Mouse (Mus musculus): ENCODE data around the gene 1700013F07Rik. TPM values are rescaled to one million over a fixed set of nuclear protein-coding genes. Genes with fewer than 3 reads are reported as not detected.
A peak's percentile ranks its signal among the peaks of the same experiment; 100 is the strongest.
"Not testable (repeated sequence)": the region's sequence is repeated elsewhere in the genome, so short reads cannot be mapped to it uniquely, and the experiment has no call there.

The 1700013F07Rik gene
- 1 to 10 TPM; 2.2 to 3.5 (median 2.7) TPM for total RNA-seq (2022)

DNA sequence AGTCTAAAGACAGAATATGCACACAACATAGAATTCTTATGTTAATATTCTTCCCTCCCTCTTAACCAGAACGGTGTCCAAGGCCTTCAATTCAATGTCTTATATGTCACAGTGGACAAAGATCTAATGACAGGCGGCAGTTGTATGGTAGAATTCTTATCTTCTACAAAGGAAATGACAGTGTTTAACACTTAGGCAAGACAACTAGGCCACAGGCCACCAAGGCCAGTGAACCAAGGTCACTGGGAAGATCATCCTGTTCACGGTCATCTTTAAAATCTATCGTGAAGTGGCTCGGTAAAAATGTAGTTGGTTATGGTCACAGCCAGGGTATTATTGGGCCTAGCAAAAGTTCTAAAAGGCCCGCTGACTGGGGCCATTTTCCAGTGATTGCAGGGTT, at the start of gene 1700013F07Rik:
1700013F07Rik (plus strand) TSS at position 200 of the 400 bp plus-strand sequence.
- DNase-seq (ENCODE audit: low spot score in 2 of 2) = no peak

DNA sequence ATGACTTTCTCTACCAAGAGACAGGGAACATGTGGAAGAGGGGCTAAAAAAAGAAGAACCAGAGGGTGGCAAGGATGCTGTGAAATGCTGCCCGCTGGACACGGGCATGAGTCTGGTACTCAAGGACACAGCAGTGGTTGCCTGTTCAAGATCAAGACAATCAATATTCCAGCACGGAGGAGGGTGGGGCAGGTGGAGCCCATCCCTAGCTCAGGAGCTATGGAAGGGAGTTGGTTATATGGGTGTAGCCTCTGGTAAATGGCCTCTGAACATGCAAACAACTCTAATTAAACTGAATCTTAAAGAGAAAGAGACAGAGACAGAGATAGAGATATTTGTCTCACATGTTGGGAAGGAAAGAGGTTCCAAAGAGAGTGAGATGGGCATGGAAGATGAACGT, 49.2 kb upstream of the 1700013F07Rik start:
- DNase-seq (ENCODE audit: low spot score in 2 of 2) = no peak

DNA sequence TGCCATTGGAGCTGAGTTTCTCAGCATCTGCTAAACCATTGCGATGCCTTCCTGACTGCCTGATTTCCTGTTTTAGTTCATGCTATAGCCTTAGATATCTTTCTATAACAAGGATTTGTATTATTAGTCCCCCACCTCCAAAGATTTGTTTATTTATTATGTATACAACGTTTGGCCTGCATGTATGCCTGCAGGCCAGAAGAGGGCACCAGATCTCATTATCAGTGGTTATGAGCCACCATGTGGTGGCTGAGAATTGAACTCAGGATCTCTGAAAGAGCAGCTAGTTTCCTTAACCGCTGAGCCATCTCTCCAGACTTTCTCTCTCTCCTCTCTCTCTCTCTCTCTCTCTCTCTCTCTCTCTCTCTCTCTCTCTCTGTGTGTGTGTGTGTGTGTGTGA, 44.0 kb upstream of the 1700013F07Rik start:
- DNase-seq (ENCODE audit: low spot score in 2 of 2) = no peak

DNA sequence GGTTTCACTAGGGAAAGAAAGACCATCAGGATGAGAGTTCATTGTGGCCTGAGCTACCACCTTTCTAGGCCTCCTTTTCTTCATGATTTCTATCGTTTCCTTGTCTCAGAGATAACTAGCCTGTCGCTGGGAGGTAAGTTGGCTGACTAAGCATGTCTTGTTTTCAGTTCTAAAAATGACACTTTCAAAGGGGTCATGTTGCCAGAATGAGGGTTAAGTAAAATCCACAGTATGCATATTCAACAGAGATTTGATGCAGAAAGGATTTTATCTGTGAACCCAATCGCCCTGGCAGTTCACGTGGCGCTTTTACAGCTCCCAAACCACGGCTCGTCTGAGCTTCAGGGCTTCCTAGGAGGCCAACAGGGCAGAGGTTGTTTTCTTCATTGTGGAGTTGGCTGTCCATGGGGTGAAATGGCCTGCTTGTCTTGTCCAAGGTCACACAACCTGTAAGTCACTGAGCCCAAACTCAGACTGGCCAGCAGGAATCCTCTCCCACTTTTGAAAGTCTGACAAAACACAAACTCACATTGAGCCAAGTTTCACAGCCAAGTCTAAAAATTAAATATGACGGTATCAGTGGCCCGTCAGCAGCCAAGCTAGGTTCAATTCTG, 39.0 kb upstream of the 1700013F07Rik start:
- DNase-seq (ENCODE audit: low spot score in 2 of 2) = no peak

DNA sequence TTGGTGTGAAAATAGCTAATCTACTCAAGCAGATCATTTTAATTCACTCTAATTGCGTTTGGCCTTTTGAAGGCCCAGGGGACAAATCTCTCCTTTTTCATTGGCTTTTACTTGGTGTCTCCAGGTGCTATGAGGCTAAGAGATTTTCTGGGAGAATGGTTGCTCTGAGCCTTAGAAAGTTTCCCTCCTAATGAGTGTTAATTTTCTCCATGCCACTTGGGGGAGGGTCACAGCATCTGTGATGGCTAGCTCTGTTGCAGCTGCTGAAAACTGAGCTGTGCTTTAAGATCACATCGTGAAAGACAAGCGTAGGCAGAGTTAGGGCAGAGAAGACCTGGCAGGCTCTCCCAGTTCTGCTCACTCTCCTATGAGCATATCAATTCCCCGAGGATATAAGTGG, 38.5 kb upstream of the 1700013F07Rik start:
- no peak for DNase-seq (ENCODE audit: low spot score in 2 of 2)

DNA sequence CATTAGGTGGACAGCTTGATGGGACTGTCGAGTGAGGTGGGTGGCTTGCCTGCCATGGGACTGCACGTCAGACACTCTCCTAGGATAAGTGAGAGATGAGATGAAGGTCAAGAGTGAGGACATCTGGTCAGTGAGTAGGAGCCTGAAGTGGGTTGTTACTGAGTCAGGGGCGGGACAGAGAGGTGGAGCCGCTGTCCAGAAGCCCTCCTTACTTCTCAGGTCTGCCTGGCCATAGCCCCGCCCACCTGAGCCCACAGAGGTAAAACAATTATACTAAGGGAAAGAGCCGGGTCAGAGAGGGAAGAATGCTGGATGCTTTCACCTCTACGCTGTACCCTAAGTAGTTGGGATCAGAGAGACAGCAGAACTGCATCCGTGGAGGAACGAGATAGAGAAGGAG, 36.3 kb upstream of the 1700013F07Rik start:
- no peak for DNase-seq (ENCODE audit: low spot score in 2 of 2)

DNA sequence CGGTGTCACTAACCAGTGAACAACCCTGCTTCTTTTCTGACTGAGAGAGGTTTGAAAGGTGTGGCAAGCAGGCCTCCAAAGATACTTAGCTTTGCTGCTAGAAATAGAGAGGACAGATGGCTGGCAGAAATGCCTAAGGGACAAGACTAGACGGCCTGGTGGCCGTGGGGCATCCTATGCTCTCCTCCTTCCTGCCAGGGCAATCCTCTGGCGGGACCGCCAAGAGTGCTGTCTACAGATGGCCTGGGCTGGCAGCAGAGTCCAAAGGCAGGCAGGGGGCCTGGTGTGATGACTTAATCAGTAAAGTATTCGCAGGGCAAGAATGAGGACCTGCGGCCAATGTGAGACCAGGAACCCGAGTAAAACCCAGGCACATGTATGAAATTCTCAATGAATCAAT, 34.1 kb upstream of the 1700013F07Rik start:
- no peak for DNase-seq (ENCODE audit: low spot score in 2 of 2)

DNA sequence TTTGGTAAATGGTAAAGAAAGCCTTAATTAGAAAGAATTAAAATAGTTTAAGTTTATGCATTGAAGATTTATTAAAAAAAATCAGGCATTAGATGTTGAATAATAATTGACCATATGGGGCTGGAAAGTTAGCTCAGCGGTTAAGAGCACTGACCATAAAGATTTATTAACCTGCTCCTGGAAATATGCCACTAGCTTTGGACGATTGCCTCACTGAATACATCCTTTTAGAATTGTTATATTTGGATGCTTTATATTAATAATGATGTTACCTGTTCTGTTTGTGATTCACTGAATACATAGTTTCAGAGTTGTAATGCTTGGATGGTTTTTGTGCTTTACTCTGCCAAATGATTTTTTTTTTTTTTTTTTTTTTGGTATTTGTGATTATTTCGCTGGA, 32.5 kb upstream of the 1700013F07Rik start:
- DNase-seq (ENCODE audit: low spot score in 2 of 2) = not testable (repeated sequence)

DNA sequence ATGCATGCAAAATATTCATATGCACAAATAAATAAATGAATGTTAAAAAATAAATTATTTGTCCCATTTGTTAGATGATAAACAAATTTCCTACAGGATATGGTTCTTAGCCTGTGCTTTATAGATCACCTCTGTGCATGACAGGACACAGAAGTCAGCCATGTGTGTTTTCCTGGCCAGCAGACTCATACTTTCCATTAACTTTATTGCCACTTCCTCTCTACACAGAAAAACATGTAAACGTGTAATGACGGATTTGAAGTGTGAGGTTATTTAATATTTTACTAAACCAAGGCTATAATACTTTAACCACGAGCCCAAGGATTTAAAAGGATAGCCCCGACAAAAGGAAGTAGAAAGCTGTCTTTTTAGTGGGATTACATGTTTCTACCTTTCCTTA, 30.0 kb upstream of the 1700013F07Rik start:
- no peak for DNase-seq (ENCODE audit: low spot score in 2 of 2)

DNA sequence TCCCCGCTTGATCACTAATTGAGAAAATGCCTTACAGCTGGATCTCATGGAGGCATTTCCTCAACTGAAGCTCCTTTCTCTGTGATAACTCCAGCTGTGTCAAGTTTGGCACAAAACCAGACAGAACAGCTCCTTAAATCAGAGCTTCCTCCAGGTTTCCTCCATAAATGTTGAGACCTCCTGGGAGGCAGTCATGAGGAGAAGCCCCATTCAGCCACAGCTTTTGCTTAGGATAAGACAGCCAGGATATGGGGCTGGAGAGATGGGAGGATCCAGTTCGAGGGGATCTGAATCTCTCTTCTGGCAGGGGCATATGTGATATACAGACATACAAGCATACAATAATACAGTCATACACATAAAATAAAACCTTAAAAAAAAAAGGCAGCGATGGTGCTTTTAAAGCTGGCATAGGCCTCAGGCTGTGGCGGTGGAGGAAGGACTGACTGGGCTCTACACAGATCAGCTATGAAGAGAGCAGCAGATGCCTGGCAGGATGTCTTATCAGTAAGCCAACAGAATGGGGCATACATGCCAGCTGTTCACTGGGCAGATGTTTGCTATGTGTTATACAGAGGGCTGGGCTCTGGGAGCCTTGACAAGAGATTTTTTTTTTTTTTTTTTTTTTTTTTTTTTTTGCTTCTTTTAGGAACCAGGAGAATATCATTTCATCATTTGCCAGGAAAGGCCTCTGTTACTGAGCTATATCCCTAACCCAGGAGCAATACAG, 25.0 kb upstream of the 1700013F07Rik start:
- no peak for DNase-seq (ENCODE audit: low spot score in 2 of 2)

DNA sequence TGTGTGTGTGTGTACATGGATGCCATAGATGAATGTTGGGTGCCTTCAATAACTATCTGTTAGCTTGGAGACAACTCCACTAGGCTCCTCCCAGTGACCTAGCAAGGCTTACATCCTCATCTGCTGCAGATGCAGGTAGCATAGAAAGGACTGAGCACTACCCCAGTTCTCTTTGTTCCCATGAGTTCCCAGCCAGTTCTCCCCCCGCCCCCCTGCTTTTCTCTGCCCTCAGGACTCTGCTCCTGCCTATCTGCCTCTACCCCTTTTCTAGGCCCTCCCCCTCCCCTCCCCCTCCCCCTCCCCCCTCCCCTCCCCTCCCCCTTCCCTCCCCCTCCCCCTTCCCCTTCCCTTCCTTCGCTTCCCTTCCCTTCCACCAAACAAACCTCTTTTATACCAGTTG, 23.8 kb upstream of the 1700013F07Rik start:
- DNase-seq (ENCODE audit: low spot score in 2 of 2) = no peak

DNA sequence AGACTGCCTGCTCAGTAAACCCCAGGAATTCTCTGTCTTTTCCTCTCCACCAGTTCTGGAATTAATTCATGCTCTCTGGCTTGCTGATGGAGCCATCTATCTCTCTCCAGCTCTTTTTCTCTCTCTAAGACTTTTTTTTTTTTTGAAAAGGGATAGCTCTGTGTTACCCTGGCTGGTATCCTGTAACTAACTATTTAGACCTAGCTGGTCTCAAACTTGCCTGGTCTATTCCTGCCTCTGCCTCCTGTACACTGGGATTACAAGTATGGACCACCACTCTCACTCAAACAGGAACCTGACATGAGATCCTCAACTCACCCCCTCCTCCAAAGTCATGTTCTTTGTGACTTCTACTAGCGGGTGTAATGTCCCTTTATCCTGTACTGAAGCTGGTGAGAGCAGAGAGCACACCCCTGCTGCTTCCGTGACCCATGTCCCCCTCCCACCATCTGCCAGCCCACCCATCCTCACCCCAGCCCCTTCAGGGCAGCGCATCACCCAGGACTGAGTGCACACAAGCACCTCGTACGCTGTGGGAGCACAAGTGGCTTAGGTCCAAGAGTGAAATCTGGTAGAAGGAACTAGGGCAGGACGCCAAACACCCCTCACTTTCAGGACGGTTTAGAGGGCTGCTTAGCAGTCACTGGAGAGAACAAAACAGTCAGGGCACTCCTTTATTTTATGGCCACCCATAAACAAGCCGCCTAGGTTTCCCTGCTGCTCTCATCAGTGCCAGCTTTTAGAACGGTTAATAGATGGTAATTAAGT, 23.1 kb upstream of the 1700013F07Rik start:
- DNase-seq (ENCODE audit: low spot score in 2 of 2) = no peak

DNA sequence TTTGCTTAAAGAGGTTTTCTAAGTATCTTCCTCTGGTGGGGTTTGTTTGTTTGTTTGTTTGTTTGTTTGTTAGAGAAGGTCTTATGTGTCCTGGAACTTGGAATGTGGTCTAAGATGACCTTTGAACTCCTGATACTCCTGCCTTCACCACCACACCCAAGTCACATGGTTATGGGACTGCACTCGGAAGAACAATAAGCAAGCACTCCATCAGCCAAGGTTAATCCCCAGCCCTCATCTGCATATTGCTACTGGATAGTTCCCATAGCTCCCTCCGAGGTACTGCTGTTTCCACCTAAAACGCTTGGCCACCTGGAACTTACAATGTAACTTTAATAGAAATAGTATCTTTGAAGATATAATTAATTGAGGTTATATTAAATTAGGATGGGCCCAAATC, 20.5 kb upstream of the 1700013F07Rik start:
- no peak for DNase-seq (ENCODE audit: low spot score in 2 of 2)

DNA sequence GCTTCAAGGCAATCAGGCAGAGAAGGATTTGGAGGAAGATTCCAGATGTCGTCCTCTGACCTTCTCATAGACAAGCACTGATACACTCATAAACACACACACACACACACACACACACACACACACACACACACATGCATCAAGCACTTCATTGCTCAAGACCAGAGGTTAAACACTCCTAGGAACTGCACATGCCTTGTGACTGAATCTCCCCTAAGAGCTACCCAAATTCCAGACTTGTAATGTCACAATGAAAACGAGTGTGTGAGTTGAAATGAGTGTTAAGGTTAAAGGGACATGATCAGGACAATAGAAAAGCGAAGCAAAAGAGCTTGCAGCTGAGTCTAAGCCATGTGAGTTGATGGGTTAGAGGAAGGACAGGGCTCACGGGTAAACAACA, 15.7 kb upstream of the 1700013F07Rik start:
- no peak for DNase-seq (ENCODE audit: low spot score in 2 of 2)

DNA sequence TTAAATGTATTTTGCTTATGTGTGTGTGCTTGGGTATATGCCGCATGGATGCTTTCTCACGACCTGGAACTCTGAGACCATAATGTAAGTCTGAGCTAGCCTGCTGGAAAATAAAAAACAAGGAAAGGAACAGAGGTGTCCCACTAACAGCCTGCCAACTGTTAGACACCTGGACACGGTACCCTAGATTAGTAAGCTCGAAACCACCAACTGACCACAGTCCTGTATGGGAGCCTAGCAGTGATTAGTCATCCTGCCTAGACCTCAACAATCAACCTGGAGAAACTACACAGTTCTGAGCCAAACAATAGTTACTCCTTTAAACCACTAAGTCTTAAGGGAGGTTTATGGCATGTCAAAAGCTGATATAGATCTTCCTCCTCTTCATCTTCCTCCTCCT, 10.5 kb upstream of the 1700013F07Rik start:
- no peak for DNase-seq (ENCODE audit: low spot score in 2 of 2)

DNA sequence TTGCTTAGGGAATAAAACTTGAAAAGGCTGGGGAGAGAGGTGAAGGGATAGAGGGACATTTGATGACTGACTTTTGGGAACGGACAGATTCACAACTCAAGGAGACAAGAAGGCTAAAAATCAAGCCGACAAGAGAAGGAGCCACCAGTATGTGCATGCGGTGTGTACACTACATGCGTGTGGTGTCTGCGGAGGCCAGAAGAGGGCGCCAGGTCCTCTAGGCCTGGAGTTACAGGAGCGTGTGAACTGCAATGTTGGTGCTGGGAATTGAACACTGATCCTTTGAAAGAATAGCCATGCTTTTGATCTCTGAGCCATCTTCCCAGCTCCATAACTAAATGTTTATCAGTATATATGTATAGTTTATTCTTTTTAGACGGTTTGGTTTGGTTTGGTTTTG, 5.5 kb upstream of the 1700013F07Rik start:
- no peak for DNase-seq (ENCODE audit: low spot score in 2 of 2)

DNA sequence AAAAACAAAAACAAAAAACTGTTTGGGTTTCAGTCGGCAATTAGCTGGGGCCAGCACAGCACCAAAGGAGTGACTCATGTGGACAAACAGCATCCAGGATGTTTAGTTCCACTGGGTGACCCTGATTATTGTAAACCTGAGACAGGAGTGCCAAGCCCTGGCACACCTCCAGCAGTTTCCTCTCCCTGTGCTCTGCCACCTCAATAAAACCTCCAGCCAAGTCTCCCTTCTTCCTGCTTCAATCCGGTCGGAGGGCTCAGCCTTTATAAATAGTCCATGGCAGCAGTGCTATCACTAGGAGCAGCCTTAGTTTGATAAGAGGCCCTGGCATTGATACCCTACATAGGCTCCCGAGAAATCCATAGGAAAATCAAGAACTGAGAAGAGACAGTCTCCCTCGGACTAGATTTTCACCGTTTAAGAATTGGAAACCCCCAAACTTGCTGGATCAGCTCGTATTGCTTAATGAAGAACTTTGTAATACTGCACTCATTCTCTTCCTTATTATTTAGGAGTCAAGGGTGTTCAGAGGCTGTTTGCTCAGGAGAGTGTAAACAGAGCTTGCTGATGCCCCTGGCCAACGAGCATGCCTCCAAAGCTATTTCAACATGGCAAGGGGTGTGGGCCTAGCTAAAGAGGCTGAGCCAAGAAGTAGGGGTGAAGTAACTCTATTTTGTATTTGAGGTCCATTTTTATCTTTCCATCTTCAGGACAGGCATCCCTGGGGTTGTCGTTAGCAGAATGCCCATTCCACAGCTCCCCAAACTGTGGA, 650 bp upstream of the 1700013F07Rik start:
- no peak for DNase-seq (ENCODE audit: low spot score in 2 of 2)

DNA sequence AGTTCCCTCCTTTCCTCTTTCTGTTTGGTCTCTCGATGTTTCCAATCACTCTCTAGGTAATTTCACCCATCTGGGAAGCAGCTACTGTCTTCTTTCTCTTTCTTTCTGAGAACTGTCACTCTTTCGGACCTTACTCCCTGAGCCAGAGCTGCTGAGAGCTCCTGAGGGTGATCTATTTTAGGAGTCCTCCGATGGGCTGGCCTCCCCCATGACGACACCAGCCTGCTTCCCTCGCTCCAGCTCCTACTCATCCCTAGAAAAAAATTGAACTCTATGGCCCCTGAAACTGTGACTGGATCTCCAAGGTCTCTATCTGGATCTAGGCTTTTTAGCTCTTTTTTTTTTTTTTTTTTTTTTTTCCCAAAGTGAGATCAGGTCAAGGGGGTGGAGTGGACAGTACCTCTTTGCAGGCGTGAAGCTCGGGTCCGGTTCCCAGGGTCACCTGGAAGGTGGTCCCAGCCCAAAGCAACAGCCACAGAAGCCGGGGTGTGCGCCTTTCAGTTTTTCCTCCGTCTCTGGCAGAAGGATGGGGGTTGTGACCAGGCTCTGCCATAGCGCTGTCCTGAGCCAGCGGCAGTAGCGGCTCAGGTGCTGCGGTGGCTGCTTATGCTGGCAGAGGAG, 2.1 kb downstream of the 1700013F07Rik start:
- no peak for DNase-seq (ENCODE audit: low spot score in 2 of 2)

DNA sequence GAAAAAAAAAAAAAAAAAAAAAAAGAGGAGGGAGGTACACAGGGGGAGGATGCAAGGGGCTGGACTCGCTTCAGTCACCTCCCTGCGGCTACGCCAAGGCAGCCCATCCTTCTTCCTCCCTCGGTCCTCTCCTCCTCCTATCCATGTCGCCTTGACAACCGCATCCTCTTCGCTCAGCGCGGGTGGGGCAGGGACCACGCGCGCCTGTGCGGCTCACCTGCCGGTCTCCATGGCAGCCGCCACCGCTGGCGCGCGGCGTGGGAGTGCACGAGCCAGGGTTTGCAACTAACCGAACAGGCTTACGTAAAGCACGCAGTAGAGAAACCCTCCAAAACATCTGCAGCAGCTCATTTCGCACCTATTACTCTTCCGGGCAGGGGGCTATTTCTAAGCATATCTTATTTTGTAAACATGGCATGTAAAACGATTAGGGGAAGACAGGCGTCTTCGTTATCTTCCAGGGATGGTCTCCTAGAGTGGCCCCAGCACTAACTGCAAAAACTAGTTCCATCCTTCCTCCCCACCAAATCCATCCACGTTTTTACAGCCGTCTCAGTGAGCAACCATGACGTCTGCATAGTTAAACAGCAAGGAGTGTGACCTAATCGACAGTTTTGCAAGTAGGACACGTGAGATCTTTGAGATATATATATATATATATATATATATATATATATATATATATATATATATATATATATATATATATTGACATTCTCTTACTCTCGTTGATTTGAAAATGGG, 2.7 kb downstream of the 1700013F07Rik start, which contains the start of gene 5330417C22Rik:
5330417C22Rik (minus strand) TSS at position 20 of the 744 bp plus-strand sequence.
- DNase-seq (ENCODE audit: low spot score in 2 of 2) = peak; percentile 77 to 97

DNA sequence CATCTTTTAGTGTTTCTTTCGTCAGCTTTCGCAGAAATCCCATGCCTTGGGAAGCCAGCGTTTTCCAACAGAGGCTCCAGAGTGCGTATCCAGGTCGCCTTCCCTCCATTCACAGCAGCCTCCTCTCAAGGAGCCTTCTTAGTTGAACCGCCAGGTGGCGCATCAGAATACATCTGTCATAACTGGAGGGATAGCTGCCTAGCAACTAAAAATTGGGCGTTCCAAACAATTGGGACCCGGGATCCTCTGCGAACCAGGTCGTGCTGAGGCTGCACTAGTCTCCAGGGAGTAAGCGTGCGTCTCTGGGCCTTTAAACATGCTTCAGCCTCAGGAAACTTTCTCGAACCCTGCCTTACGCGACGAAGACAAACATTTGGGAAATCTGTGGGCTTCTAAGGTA, 3.4 kb downstream of the 1700013F07Rik start:
- DNase-seq (ENCODE audit: low spot score in 2 of 2) = peak; percentile 69 to 88

All from left cerebral cortex, adult 8-10 months (tissue).